Mouse (Mus musculus) thymus, adult 2 months (tissue): ENCODE data around the gene Mrps23.

Experiments used
- CTCF ChIP-seq: fragments of 200-500 bp; IDR thresholded peaks from 2 replicates; pipeline ENCODE4 v1.5.1; 2012; ENCODE audit warnings: mild to moderate bottlenecking, control low read depth, low read length, moderate library complexity, borderline replicate concordance; ENCODE audit not compliant: control insufficient read depth, poor library complexity, insufficient read depth; ENCODE audit errors: extremely low read depth
- POLR2A ChIP-seq: fragments of 200-500 bp; IDR thresholded peaks from 2 replicates; pipeline ENCODE4 v1.6.1; 2012; ENCODE audit warnings: mild to moderate bottlenecking, low read length, control low read depth, moderate library complexity; ENCODE audit not compliant: control insufficient read depth, poor library complexity, insufficient read depth; ENCODE audit errors: extremely low read depth

DNA sequence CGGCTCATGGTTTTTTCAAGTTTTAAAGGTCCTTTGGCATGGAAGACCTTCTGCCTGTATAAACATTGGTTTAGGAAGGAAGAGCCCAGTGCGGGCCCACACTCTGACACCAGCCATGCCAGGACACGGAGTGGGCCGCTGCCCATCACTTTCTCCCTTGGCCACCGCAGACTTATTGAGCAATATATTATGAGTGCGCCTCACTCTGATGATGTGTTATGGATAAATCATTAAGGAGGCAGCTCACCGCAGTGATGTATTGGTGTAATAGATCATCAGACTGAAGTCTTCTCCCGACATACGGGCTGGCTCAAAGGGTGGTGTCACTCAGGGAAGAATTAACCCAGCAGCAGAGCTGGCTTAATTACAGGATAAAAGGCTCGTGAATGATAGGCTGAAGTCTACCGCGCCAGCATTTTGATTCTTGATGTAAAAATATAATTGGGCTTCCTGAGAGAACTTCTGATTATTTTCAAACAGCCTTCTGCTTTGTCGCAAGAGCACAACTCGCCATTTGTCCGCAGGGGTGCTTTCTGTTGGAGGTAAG is 17.8 kb downstream of the Mrps23 start:
- no peak for TF ChIP-seq POLR2A
- TF ChIP-seq CTCF, result no peak
